Mouse (Mus musculus) left cerebral cortex, postnatal 36 days (tissue): Measurements from ENCODE around the gene Grid1. TPM values are rescaled to one million over a fixed set of nuclear protein-coding genes. Genes with fewer than 3 reads are reported as not detected.

Experiments
- DNase-seq, 2 experiments: peaks; one replicate each; pipeline ENCODE4 v3.0.0; 2021 to 2022; ENCODE audit warnings: low spot score in 2 of 2, mixed read lengths in 1 of 2
- intact Hi-C: fragments of 180-260 bp; cut with DNase I; formaldehyde crosslinking; loops from one replicate; pipeline ENCODE4 v1.15.1; 2025
- microRNA-seq: library from miRNA; unstranded; fragments of <30 nt; microRNA quantifications from one replicate; pipeline ENCODE4 v1.2.0, GENCODE M21; 2022
- total RNA-seq, 2 experiments: library from RNA; stranded (reverse); gene quantifications; 2 replicates each; pipeline ENCODE4 v1.2.3; 2021

Grid1 gene
- total RNA-seq, 2 experiments from 2014 or later = 52.0 to 52.3 TPM

- DNase-seq = no peak
- intact Hi-C loops = no loop called here
Measured at GRCm38 (mm10) chr14:35538835-35539234, 718.9 kb downstream of the Grid1 start.

GRCm38 (mm10) chr14:35541254-35541991 is 721.5 kb downstream of the Grid1 start:
- no peak for DNase-seq
- intact Hi-C loops = no loop called here

GRCm38 (mm10) chr14:35541992-35542380 is 722.1 kb downstream of the Grid1 start:
- intact Hi-C loops = no loop called here
- DNase-seq = no peak

GRCm38 (mm10) chr14:35554288-35554687 is 734.4 kb downstream of the Grid1 start:
- peak; percentile 64 to 69 for DNase-seq
- intact Hi-C loops = no loop called here

GRCm38 (mm10) chr14:35561244-35561893 is 741.5 kb downstream of the Grid1 start:
- intact Hi-C loops = no loop called here

GRCm38 (mm10) chr14:35572991-35573502 is 753.1 kb downstream of the Grid1 start:
- no peak for DNase-seq
- intact Hi-C loops = no loop called here

More at GRCm38 (mm10) chr14:35561244-35561893, 741.5 kb downstream of the Grid1 start:
- peak in 1 of 2 experiments; percentile 15 for DNase-seq

GRCm38 (mm10) chr14:35574489-35574888 is 754.6 kb downstream of the Grid1 start:
- no peak for DNase-seq
- intact Hi-C loops = no loop called here

GRCm38 (mm10) chr14:35575285-35575684 is 755.4 kb downstream of the Grid1 start:
- intact Hi-C loops = no loop called here

GRCm38 (mm10) chr14:35625749-35626148 is 805.8 kb downstream of the Grid1 start:
- no peak for DNase-seq
- intact Hi-C loops = no loop called here

More at GRCm38 (mm10) chr14:35575285-35575684, 755.4 kb downstream of the Grid1 start:
- DNase-seq = no peak

Small RNAs within 50 kb of the gene (microRNA-seq; reads per million reads assigned to microRNA genes)
- 1,030 reads per million, percentile 78 among the genes with 10 or more reads in this experiment for gene Mir346

Other genes starting within 250 kb of the Grid1 start
- 1 to 10 TPM; 2.8 to 3.3 TPM for gene Ldb3, start 231.4 kb upstream of the Grid1 start, total RNA-seq
- not detected for gene Opn4, start 220.0 kb upstream of the Grid1 start, total RNA-seq
- gene Wapl, start 146.2 kb upstream of the Grid1 start, total RNA-seq = 10 to 100 TPM; 41.7 to 44.5 TPM